Mouse (Mus musculus): ENCODE results near the gene Cygb. TPM values are rescaled to one million over a fixed set of nuclear protein-coding genes. Genes with fewer than 3 reads are reported as not detected.

The Cygb gene
- polyA plus RNA-seq, 1 experiment from 2014 or later, result 2.3 TPM

GRCm38 (mm10) chr11:116653234-116653633 is 879 bp downstream of the Cygb start, which contains the start of gene Prcd:
Gene Prcd (plus strand): TSS chr11:116653534.
- Histone ChIP-seq H3K4me1 (ENCODE audit: control insufficient read depth, insufficient read depth, low read length) (peaks cover 6% of the 10 kb centered on the region; the same call in 1 of the 2 replicates), H3K27ac (ENCODE audit: low read depth, low read length) (no peak within 1 kb of the TSS), H3K4me2 (ENCODE audit: low read depth) (peak within 1 kb of the TSS; percentile 89), H3K9me3 (ENCODE audit: control insufficient read depth, low read length) (no peaks in the 10 kb centered on the region), H3K9ac (ENCODE audit: low read length) (peak within 1 kb of the TSS; percentile 47), H3K36me3 (ENCODE audit: control insufficient read depth, insufficient read depth, low read length) (no peaks in the 10 kb centered on the region), H3K27me3 (ENCODE audit: control insufficient read depth, insufficient read depth, low read length) (peaks cover 33% of the 10 kb centered on the region), H3K4me3 (ENCODE audit: low read depth, low read length) (peak within 1 kb of the TSS; percentile 38)
- no peak for ATAC-seq (ENCODE audit: insufficient read depth, low FRiP score, low TSS enrichment)
- WGBS, result 5% methylated on average over 10 of the region's 10 CpGs
- no peak for DNase-seq (ENCODE audit: low spot score)

GRCm38 (mm10) chr11:116652330-116653098 is 1.6 kb downstream of the Cygb start:
- ATAC-seq (ENCODE audit: insufficient read depth, low FRiP score, low TSS enrichment), result no peak
- H3K4me3 ChIP-seq (ENCODE audit: low read depth, low read length), result no peak overlapping the region
- no peaks in the 10 kb centered on the region for H3K36me3 ChIP-seq (ENCODE audit: control insufficient read depth, insufficient read depth, low read length)
- H3K4me1 ChIP-seq (ENCODE audit: control insufficient read depth, insufficient read depth, low read length), result peaks cover 8% of the 10 kb centered on the region; the same call in 1 of the 2 replicates
- DNase-seq (ENCODE audit: low spot score), result no peak
- no peak overlapping the region for H3K27ac ChIP-seq (ENCODE audit: low read depth, low read length)
- H3K9ac ChIP-seq (ENCODE audit: low read length), result no peak overlapping the region
- no peaks in the 10 kb centered on the region for H3K9me3 ChIP-seq (ENCODE audit: control insufficient read depth, low read length)
- WGBS, result 64% methylated on average over 25 of the region's 25 CpGs
- H3K27me3 ChIP-seq (ENCODE audit: control insufficient read depth, insufficient read depth, low read length), result peaks cover 33% of the 10 kb centered on the region
- H3K4me2 ChIP-seq (ENCODE audit: low read depth), result no peak overlapping the region

GRCm38 (mm10) chr11:116651339-116651738 is 2.8 kb downstream of the Cygb start:
- ATAC-seq (ENCODE audit: insufficient read depth, low FRiP score, low TSS enrichment) (no peak), DNase-seq (ENCODE audit: low spot score) (no peak)
- no peak overlapping the region for H3K4me2 ChIP-seq (ENCODE audit: low read depth)
- peaks cover 33% of the 10 kb centered on the region for H3K27me3 ChIP-seq (ENCODE audit: control insufficient read depth, insufficient read depth, low read length)
- H3K9ac ChIP-seq (ENCODE audit: low read length), result no peak overlapping the region
- WGBS, result 83% methylated on average over 8 of the region's 8 CpGs
- no peak overlapping the region for H3K4me3 ChIP-seq (ENCODE audit: low read depth, low read length)
- H3K36me3 ChIP-seq (ENCODE audit: control insufficient read depth, insufficient read depth, low read length), result no peaks in the 10 kb centered on the region
- peaks cover 5% of the 10 kb centered on the region; the same call in 1 of the 2 replicates for H3K4me1 ChIP-seq (ENCODE audit: control insufficient read depth, insufficient read depth, low read length)
- no peak overlapping the region for H3K27ac ChIP-seq (ENCODE audit: low read depth, low read length)
- H3K9me3 ChIP-seq (ENCODE audit: control insufficient read depth, low read length), result no peaks in the 10 kb centered on the region

DNA sequence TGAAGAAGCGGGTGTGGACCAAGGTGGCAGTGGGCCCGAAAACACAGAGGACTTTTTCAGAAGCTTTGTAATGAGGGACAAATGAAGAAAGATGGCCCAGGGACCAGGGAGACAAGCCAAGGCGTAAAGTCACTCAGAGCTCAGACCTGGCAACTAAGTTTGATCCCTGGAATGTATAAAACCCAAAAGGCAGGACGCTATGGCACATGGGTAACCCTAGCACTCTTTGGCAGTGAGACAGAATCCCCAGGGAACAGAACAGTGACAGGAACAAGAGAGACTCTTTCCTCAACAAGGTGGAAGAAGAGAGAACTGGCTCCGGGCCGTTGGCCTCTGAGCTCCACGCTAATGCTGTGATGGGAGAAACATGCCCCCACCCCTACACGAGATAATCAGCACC is 3.3 kb downstream of the Cygb start:
- H3K4me2 ChIP-seq (ENCODE audit: low read depth), result no peak overlapping the region
- ATAC-seq (ENCODE audit: insufficient read depth, low FRiP score, low TSS enrichment) (no peak), DNase-seq (ENCODE audit: low spot score) (no peak)
- 85% methylated on average over 8 of the region's 8 CpGs for WGBS
- H3K9ac ChIP-seq (ENCODE audit: low read length), result no peak overlapping the region
- peaks cover 5% of the 10 kb centered on the region; the same call in 1 of the 2 replicates for H3K4me1 ChIP-seq (ENCODE audit: control insufficient read depth, insufficient read depth, low read length)
- H3K27me3 ChIP-seq (ENCODE audit: control insufficient read depth, insufficient read depth, low read length), result peaks cover 33% of the 10 kb centered on the region
- H3K9me3 ChIP-seq (ENCODE audit: control insufficient read depth, low read length), result no peaks in the 10 kb centered on the region
- no peak overlapping the region for H3K27ac ChIP-seq (ENCODE audit: low read depth, low read length)
- H3K36me3 ChIP-seq (ENCODE audit: control insufficient read depth, insufficient read depth, low read length), result no peaks in the 10 kb centered on the region
- H3K4me3 ChIP-seq (ENCODE audit: low read depth, low read length), result no peak overlapping the region

- no peaks in the 10 kb centered on the region for H3K36me3 ChIP-seq (ENCODE audit: control insufficient read depth, insufficient read depth, low read length)
- ATAC-seq (ENCODE audit: insufficient read depth, low FRiP score, low TSS enrichment) (no peak), DNase-seq (ENCODE audit: low spot score) (no peak)
- WGBS, result 87% methylated on average over 13 of the region's 13 CpGs
- peaks cover 30% of the 10 kb centered on the region for H3K27me3 ChIP-seq (ENCODE audit: control insufficient read depth, insufficient read depth, low read length)
- no peak overlapping the region for H3K4me3 ChIP-seq (ENCODE audit: low read depth, low read length)
- H3K4me1 ChIP-seq (ENCODE audit: control insufficient read depth, insufficient read depth, low read length), result peaks cover 5% of the 10 kb centered on the region; the same call in 1 of the 2 replicates
- no peak overlapping the region for H3K9ac ChIP-seq (ENCODE audit: low read length)
- H3K4me2 ChIP-seq (ENCODE audit: low read depth), result no peak overlapping the region
- no peaks in the 10 kb centered on the region for H3K9me3 ChIP-seq (ENCODE audit: control insufficient read depth, low read length)
- H3K27ac ChIP-seq (ENCODE audit: low read depth, low read length), result no peak overlapping the region
Measured at GRCm38 (mm10) chr11:116649711-116650337, 4.3 kb downstream of the Cygb start.

GRCm38 (mm10) chr11:116648976-116649375 is 5.1 kb downstream of the Cygb start:
- WGBS, result 77% methylated on average over 10 of the region's 10 CpGs
- DNase-seq (ENCODE audit: low spot score) (no peak), ATAC-seq (ENCODE audit: insufficient read depth, low FRiP score, low TSS enrichment) (no peak)
- no peaks in the 10 kb centered on the region for H3K36me3 ChIP-seq (ENCODE audit: control insufficient read depth, insufficient read depth, low read length)
- no peak overlapping the region for H3K9ac ChIP-seq (ENCODE audit: low read length)
- no peak overlapping the region for H3K4me3 ChIP-seq (ENCODE audit: low read depth, low read length)
- no peak overlapping the region for H3K4me2 ChIP-seq (ENCODE audit: low read depth)
- peaks cover 24% of the 10 kb centered on the region for H3K27me3 ChIP-seq (ENCODE audit: control insufficient read depth, insufficient read depth, low read length)
- H3K9me3 ChIP-seq (ENCODE audit: control insufficient read depth, low read length), result no peaks in the 10 kb centered on the region
- peaks cover 4% of the 10 kb centered on the region; the same call in 1 of the 2 replicates for H3K4me1 ChIP-seq (ENCODE audit: control insufficient read depth, insufficient read depth, low read length)
- no peak overlapping the region for H3K27ac ChIP-seq (ENCODE audit: low read depth, low read length)

DNA sequence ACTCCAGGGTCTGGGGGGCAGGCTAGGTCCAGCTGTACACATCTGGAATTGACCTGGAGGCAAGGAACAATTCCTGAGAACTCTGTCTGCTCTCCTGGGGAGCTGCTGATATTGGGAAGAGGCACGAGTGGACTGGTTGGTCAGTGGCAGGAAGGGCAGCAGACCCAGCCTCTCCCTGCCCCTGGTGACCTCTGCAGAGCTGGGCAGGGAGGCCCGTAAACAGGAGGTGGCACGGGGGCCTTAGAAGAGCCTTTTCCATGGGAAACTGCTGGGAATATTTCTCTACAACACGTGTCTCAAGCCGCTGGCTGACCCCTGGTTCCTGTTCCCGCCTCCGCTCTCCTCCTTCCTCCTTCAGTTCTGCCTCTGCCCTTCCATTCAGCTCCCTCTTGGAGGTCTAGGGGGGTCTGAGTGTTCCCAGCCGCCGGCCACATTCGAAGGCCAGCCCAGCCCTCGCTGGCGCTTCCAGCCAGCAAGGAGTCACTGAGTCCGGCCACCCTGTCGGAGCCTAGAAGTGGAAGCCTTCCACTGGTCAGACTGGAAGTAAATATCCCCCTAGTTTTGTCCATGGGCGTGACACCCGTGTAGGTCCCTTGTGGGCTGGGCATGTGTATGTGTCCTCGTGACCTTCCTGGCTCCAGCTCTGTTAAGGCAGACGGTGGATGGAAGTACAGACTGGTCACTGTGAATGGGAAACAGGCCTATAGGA is 5.7 kb downstream of the Cygb start:
- Histone ChIP-seq H3K4me3 (ENCODE audit: low read depth, low read length) (no peak overlapping the region), H3K36me3 (ENCODE audit: control insufficient read depth, insufficient read depth, low read length) (no peaks in the 10 kb centered on the region), H3K4me1 (ENCODE audit: control insufficient read depth, insufficient read depth, low read length) (peaks cover 8% of the 10 kb centered on the region; the same call in 1 of the 2 replicates), H3K9me3 (ENCODE audit: control insufficient read depth, low read length) (no peaks in the 10 kb centered on the region), H3K27me3 (ENCODE audit: control insufficient read depth, insufficient read depth, low read length) (peaks cover 18% of the 10 kb centered on the region), H3K9ac (ENCODE audit: low read length) (no peak overlapping the region), H3K27ac (ENCODE audit: low read depth, low read length) (no peak overlapping the region), H3K4me2 (ENCODE audit: low read depth) (no peak overlapping the region)
- WGBS, result 60% methylated on average over 18 of the region's 18 CpGs
- DNase-seq (ENCODE audit: low spot score), result no peak
- no peak for ATAC-seq (ENCODE audit: insufficient read depth, low FRiP score, low TSS enrichment)

- DNase-seq (ENCODE audit: low spot score) (no peak), ATAC-seq (ENCODE audit: insufficient read depth, low FRiP score, low TSS enrichment) (no peak)
- Histone ChIP-seq H3K9ac (ENCODE audit: low read length) (no peak overlapping the region), H3K4me3 (ENCODE audit: low read depth, low read length) (no peak overlapping the region), H3K36me3 (ENCODE audit: control insufficient read depth, insufficient read depth, low read length) (no peaks in the 10 kb centered on the region), H3K4me1 (ENCODE audit: control insufficient read depth, insufficient read depth, low read length) (peaks cover 9% of the 10 kb centered on the region; the same call in 1 of the 2 replicates), H3K9me3 (ENCODE audit: control insufficient read depth, low read length) (no peaks in the 10 kb centered on the region), H3K4me2 (ENCODE audit: low read depth) (no peak overlapping the region), H3K27ac (ENCODE audit: low read depth, low read length) (no peak overlapping the region), H3K27me3 (ENCODE audit: control insufficient read depth, insufficient read depth, low read length) (peaks cover 9% of the 10 kb centered on the region)
- 63% methylated on average over 10 of the region's 11 CpGs for WGBS
Measured at GRCm38 (mm10) chr11:116647340-116647991, 6.6 kb downstream of the Cygb start.

Measured in neural tube, embryonic 11.5 days (tissue).